Mouse (Mus musculus): ENCODE measurements at regions not wholly inside any gene's neighbourhood (a gene's known extent, or its start where the extent isn't known, plus 50 kb on each side); places are given as distances from the start of the nearest gene placed in this dataset.
"Not testable (repeated sequence)": the region's sequence is repeated elsewhere in the genome, so short reads cannot be mapped to it uniquely, and the experiment has no call there.

DNA sequence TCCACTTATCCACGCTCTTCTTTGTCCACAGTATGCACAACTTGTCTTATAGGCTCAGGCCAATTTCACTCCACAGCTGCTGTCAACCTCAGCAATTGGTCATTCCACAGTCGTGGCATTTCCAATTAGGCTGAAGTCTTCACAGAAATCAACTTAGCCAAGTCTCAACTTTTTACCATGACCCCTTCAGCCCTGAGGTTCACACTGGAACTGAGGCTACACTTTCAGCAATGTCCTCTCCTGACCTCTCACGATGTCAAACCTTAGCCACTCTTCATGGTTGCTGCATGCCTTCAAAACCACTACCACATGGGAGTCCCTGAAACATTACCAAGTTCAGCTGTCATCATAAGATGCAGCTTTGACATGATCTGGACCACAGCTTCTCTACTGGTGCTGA is 310.1 kb downstream of the Gxylt1 start:
- no peaks in the 10 kb centered on the region for H3K36me3 ChIP-seq (ENCODE audit: control insufficient read depth, insufficient read depth, low read length)
- no peak overlapping the region for H3K4me3 ChIP-seq (ENCODE audit: control insufficient read depth, low read depth, low read length)
- H3K27ac ChIP-seq (ENCODE audit: control insufficient read depth, insufficient read depth, low read depth, low read length), result no peak overlapping the region
- no peaks in the 10 kb centered on the region for H3K4me1 ChIP-seq (ENCODE audit: control insufficient read depth, insufficient read depth, low read length)
- no peaks in the 10 kb centered on the region for H3K27me3 ChIP-seq (ENCODE audit: control insufficient read depth, insufficient read depth, low read length)
- no peak for TF ChIP-seq CTCF (IDR thresholded peaks at IDR 0.05; ENCODE audit: control insufficient read depth, insufficient read depth, insufficient replicate concordance, low read depth, low read length)
- no peak for TF ChIP-seq POLR2A (IDR thresholded peaks at IDR 0.05; ENCODE audit: control insufficient read depth, low read depth, low read length)

DNA sequence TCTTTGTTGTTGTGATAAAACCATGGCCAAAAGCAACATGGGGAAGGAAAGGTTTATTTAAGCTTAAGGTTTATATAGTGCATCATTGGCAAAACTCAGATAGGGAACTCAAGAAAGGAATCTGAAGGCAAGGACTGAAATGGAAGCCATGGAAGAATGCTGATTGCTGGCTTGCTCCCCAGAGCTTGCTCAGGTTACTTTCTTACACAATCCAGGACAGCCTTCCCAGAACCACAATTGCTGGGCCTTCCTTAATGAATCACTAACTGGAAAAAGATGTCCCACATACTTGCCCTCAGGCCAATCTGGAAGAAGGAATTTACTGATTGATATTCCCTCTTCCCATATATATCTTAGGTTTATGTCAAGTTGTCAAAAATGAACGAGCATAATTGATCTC is 310.8 kb downstream of the Gxylt1 start:
- no peak overlapping the region for H3K27ac ChIP-seq (ENCODE audit: control insufficient read depth, insufficient read depth, low read depth, low read length)
- no peaks in the 10 kb centered on the region for H3K27me3 ChIP-seq (ENCODE audit: control insufficient read depth, insufficient read depth, low read length)
- TF ChIP-seq CTCF (IDR thresholded peaks at IDR 0.05; ENCODE audit: control insufficient read depth, insufficient read depth, insufficient replicate concordance, low read depth, low read length), result no peak
- TF ChIP-seq POLR2A (IDR thresholded peaks at IDR 0.05; ENCODE audit: control insufficient read depth, low read depth, low read length), result no peak
- H3K4me3 ChIP-seq (ENCODE audit: control insufficient read depth, low read depth, low read length), result no peak overlapping the region
- no peaks in the 10 kb centered on the region for H3K36me3 ChIP-seq (ENCODE audit: control insufficient read depth, insufficient read depth, low read length)
- no peaks in the 10 kb centered on the region for H3K4me1 ChIP-seq (ENCODE audit: control insufficient read depth, insufficient read depth, low read length)

DNA sequence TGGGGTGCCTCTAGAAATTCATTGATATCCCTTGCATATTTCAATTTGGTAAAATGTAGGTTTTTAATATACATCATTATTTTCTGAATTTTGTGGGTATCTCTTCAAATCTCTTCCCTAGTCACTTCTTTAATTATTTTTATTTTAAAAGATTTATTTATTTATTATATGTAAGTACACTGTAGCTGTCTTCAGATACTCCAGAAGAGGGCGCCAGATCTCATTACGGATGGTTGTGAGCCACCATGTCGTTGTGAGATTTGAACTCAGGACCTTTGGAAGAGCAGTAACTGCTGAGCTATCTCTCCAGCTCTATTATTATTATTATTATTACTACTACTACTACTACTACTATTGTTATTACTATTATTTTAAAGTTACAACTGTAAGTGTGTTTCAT is 324.1 kb downstream of the Gxylt1 start:
- H3K27me3 ChIP-seq (ENCODE audit: control insufficient read depth, insufficient read depth, low read length); H3K4me1 ChIP-seq (ENCODE audit: control insufficient read depth, insufficient read depth, low read length): not testable (repeated sequence)

DNA sequence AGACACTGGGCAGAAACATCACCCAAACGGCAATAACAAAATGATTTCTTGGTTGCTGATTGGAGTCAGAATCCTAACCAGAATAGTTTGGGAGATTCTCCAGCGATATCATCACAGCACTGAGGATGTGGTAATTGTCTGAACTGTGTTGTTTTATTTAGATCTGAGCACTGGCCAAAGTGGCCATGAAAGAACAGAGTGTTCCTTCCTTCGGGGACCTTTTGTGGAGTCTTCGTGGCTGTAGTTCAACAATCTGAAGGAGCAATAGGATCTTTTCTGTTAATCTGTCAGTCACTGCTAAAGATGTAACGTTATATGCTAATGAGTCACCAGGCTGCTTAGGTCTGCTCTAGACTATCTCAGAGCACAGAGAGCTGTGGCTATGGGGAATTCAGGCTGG is 328.8 kb downstream of the Gxylt1 start:
- Histone ChIP-seq H3K4me1 (ENCODE audit: control insufficient read depth, insufficient read depth, low read length) (no peaks in the 10 kb centered on the region), H3K4me3 (ENCODE audit: control insufficient read depth, low read depth, low read length) (no peak overlapping the region), H3K36me3 (ENCODE audit: control insufficient read depth, insufficient read depth, low read length) (no peaks in the 10 kb centered on the region), H3K27me3 (ENCODE audit: control insufficient read depth, insufficient read depth, low read length) (no peaks in the 10 kb centered on the region), H3K27ac (ENCODE audit: control insufficient read depth, insufficient read depth, low read depth, low read length) (no peak overlapping the region)
- no peak for TF ChIP-seq POLR2A (IDR thresholded peaks at IDR 0.05; ENCODE audit: control insufficient read depth, low read depth, low read length)
- TF ChIP-seq CTCF (IDR thresholded peaks at IDR 0.05; ENCODE audit: control insufficient read depth, insufficient read depth, insufficient replicate concordance, low read depth, low read length), result no peak

More for the DNA sequence above, 324.1 kb downstream of the Gxylt1 start:
- H3K36me3 ChIP-seq (ENCODE audit: control insufficient read depth, insufficient read depth, low read length); H3K27ac ChIP-seq (ENCODE audit: control insufficient read depth, insufficient read depth, low read depth, low read length); H3K4me3 ChIP-seq (ENCODE audit: control insufficient read depth, low read depth, low read length): not testable (repeated sequence)

DNA sequence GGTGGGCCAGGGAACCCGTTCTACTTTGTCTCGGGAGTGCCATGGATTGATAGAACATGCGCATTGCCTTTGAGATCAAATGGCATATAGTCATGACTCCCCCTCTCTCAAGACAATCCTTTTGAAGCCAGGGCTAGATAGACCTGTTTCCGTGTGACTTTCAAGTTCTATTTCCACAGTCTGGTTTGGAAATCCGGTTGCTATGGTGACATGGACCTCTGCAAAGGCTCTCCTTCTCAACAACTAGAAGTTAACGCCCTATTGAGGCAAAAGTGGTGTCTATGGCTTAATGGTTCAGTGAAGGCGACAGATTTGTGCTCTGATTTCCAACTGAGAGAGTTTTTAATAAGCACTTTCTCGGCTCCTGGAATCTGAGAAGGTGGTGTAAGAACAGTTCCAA is 371.2 kb downstream of the Gxylt1 start:
- no peak overlapping the region for H3K27ac ChIP-seq (ENCODE audit: control insufficient read depth, insufficient read depth, low read depth, low read length)
- no peak for TF ChIP-seq CTCF (IDR thresholded peaks at IDR 0.05; ENCODE audit: control insufficient read depth, insufficient read depth, insufficient replicate concordance, low read depth, low read length)
- H3K4me1 ChIP-seq (ENCODE audit: control insufficient read depth, insufficient read depth, low read length), result peaks cover 7% of the 10 kb centered on the region
- H3K27me3 ChIP-seq (ENCODE audit: control insufficient read depth, insufficient read depth, low read length), result no peaks in the 10 kb centered on the region
- H3K36me3 ChIP-seq (ENCODE audit: control insufficient read depth, insufficient read depth, low read length), result no peaks in the 10 kb centered on the region
- H3K4me3 ChIP-seq (ENCODE audit: control insufficient read depth, low read depth, low read length), result no peak overlapping the region

DNA sequence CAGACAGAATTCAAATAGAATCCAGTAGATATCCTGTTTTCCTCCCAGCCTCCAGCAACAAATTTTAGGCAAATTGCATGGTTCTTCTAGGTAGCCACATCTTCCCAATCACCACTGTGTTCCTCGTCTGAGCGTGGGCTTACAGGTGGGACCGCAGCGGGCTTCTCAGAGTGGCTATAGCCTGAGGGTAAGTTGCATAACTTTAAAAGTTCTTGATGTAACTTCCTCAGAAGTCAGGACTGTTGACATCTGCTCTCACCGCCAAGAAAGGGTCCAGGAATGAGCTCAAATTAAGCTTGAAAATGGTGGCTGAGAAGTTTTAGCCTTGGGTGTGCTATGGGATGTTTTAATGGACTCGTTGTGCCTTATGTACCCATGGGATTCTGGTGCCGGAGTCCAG is 377.7 kb downstream of the Gxylt1 start:
- H3K36me3 ChIP-seq (ENCODE audit: control insufficient read depth, insufficient read depth, low read length), result no peaks in the 10 kb centered on the region
- TF ChIP-seq CTCF (IDR thresholded peaks at IDR 0.05; ENCODE audit: control insufficient read depth, insufficient read depth, insufficient replicate concordance, low read depth, low read length) (no peak), POLR2A (IDR thresholded peaks at IDR 0.05; ENCODE audit: control insufficient read depth, low read depth, low read length) (no peak)

DNA sequence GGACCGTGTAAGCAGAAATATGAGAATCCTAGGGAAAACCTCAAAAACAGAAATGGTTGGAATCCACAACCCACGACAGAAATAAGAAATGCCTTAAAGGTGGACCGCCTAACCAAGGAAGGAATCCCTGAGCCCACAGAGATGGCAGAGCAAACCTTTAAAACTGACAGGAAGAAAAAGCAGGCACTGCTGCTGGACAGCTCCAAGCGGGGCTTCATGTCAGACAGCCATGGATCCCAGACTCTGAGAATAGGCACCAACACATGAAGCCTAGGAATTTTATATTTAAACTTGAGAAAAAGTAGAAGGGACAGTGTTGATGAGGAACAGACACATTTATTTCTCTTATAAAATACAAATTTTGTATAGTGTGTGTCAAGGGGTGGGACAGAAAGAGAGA is 379.1 kb downstream of the Gxylt1 start:
- no peak overlapping the region for H3K27ac ChIP-seq (ENCODE audit: control insufficient read depth, insufficient read depth, low read depth, low read length)
- no peaks in the 10 kb centered on the region for H3K36me3 ChIP-seq (ENCODE audit: control insufficient read depth, insufficient read depth, low read length)
- no peak overlapping the region for H3K4me3 ChIP-seq (ENCODE audit: control insufficient read depth, low read depth, low read length)
- no peak for TF ChIP-seq CTCF (IDR thresholded peaks at IDR 0.05; ENCODE audit: control insufficient read depth, insufficient read depth, insufficient replicate concordance, low read depth, low read length)
- TF ChIP-seq POLR2A (IDR thresholded peaks at IDR 0.05; ENCODE audit: control insufficient read depth, low read depth, low read length), result no peak
- H3K4me1 ChIP-seq (ENCODE audit: control insufficient read depth, insufficient read depth, low read length), result peaks cover 11% of the 10 kb centered on the region
- H3K27me3 ChIP-seq (ENCODE audit: control insufficient read depth, insufficient read depth, low read length), result no peaks in the 10 kb centered on the region

More for the DNA sequence above, 377.7 kb downstream of the Gxylt1 start:
- Histone ChIP-seq H3K27ac (ENCODE audit: control insufficient read depth, insufficient read depth, low read depth, low read length) (no peak overlapping the region), H3K4me3 (ENCODE audit: control insufficient read depth, low read depth, low read length) (no peak overlapping the region), H3K4me1 (ENCODE audit: control insufficient read depth, insufficient read depth, low read length) (peaks cover 11% of the 10 kb centered on the region), H3K27me3 (ENCODE audit: control insufficient read depth, insufficient read depth, low read length) (no peaks in the 10 kb centered on the region)

DNA sequence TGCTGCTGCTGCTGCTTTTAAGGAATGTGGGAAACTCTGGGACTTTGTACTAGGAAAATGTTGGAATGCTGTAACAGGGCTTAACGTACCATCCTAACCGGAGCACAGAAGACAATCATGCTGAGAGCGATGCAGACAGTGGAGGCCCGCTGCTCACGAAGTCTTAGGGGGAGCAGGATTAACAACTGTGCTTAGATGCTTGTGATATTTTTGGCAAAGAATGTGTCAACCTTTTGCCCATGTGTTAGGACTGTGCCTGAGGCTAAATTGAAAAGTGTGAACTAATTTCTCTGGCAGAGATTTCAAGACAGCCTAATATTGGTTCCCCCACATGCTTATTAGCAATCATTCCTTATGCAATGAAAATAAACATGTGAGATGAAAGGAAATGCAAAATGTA is 398.5 kb downstream of the Gxylt1 start:
- Histone ChIP-seq H3K27ac (ENCODE audit: control insufficient read depth, insufficient read depth, low read depth, low read length) (no peak overlapping the region), H3K27me3 (ENCODE audit: control insufficient read depth, insufficient read depth, low read length) (no peaks in the 10 kb centered on the region), H3K36me3 (ENCODE audit: control insufficient read depth, insufficient read depth, low read length) (no peaks in the 10 kb centered on the region), H3K4me1 (ENCODE audit: control insufficient read depth, insufficient read depth, low read length) (no peaks in the 10 kb centered on the region), H3K4me3 (ENCODE audit: control insufficient read depth, low read depth, low read length) (no peak overlapping the region)
- TF ChIP-seq CTCF (IDR thresholded peaks at IDR 0.05; ENCODE audit: control insufficient read depth, insufficient read depth, insufficient replicate concordance, low read depth, low read length) (no peak), POLR2A (IDR thresholded peaks at IDR 0.05; ENCODE audit: control insufficient read depth, low read depth, low read length) (no peak)
